Mouse (Mus musculus) activated CD4-positive, CD25-positive, alpha-beta regulatory T cell (primary cell): ENCODE measurements around the gene Gpr158. TPM values are rescaled to one million over a fixed set of nuclear protein-coding genes. Genes with fewer than 3 reads are reported as not detected.

Experiments
- polyA plus RNA-seq, 2 experiments: library from polyadenylated mRNA; unstranded; fragments of 100-300 nt; shearing (Covaris generic); gene quantifications; one replicate each; pipeline ENCODE4 v1.2.1; 2017

Gpr158 gene
- not detected for polyA plus RNA-seq

GRCm38 (mm10) chr2:21367345-21368111 lies at the start of gene Gpr158:
Gene Gpr158 (plus strand): TSS chr2:21367542.

Other genes starting within 250 kb of the Gpr158 start
- gene Enkur, start 162.2 kb upstream of the Gpr158 start, polyA plus RNA-seq = under 1 TPM in 1 of 2 experiments, not detected in 1; 0.59 TPM
- 1 to 10 TPM; 1.5 to 1.9 TPM for gene Thnsl1, start 161.8 kb upstream of the Gpr158 start, polyA plus RNA-seq